Mouse (Mus musculus): ENCODE results near the gene Frem1. TPM values are rescaled to one million over a fixed set of nuclear protein-coding genes. Genes with fewer than 3 reads are reported as not detected.

Gene Frem1
- total and polyA plus RNA-seq, 3 experiments = not detected

DNA sequence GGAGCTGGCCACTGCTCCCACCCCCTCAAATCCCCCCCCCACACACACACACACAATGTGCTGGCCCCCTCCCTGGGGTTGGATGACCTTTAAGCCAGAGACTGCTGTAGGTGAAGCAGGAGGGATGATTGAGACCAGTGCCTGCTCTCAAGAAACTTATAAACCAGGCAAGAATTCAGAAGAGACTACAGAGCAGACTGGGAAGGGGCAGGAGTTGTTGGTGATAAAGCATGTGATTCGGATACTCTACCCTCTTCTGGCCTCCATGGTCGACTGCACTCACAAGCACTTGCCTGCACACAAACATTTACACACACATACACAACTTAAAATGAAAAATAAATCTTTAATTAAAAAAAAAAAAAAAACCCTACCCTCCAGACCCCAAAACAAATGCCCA is 6.0 kb upstream of the Frem1 start:
- no peaks in the 10 kb centered on the region for H3K79me2 ChIP-seq (replicated peaks; ENCODE audit: control insufficient read depth, extremely low read depth, insufficient read depth, poor library complexity, severe bottlenecking)
- H3K27me3 ChIP-seq (replicated peaks) = no peaks in the 10 kb centered on the region
- dilution Hi-C loops (cut with MboI; ENCODE audit: extremely low pct_ligation_motif_present, extremely low pct_unique_long_range_greater_than_20kb, low sequenced_read_pairs) = no loop called here
- no peaks in the 10 kb centered on the region for H3K9me3 ChIP-seq (replicated peaks; ENCODE audit: low read length)
- no peaks in the 10 kb centered on the region for H3K36me3 ChIP-seq (replicated peaks in 1 of 2; ENCODE audit: control insufficient read depth in 1 of 2, insufficient read depth in 1 of 2, low read length in 1 of 2)
- no peak for DNase-seq (ENCODE audit: extremely low read depth)
- no peak overlapping the region for H3K4me3 ChIP-seq (replicated peaks in 1 of 3; ENCODE audit: low read depth in 2 of 3, low read length in 2 of 3, poor library complexity in 1 of 3)
- no peak overlapping the region for H3K9ac ChIP-seq (ENCODE audit: insufficient read depth, low read depth)
- H3K27ac ChIP-seq (ENCODE audit: insufficient read depth, low read depth) = no peak overlapping the region
- TF ChIP-seq POLR2A (IDR thresholded peaks at IDR 0.05; ENCODE audit: low read depth, low read length) (no peak), CHD2 (IDR thresholded peaks at IDR 0.05; ENCODE audit: low read length) (no peak), MAFK (IDR thresholded peaks at IDR 0.05; ENCODE audit: insufficient replicate concordance, low read length) (no peak), ELF1 (IDR thresholded peaks at IDR 0.05; ENCODE audit: low read depth, low read length) (no peak), TCF12 (IDR thresholded peaks at IDR 0.05; ENCODE audit: low read depth, low read length) (no peak)
- in situ Hi-C loops (cut with MboI; ENCODE audit: low pct_ligation_motif_present, low pct_unique_long_range_greater_than_20kb, low sequenced_read_pairs) = no loop called here
- H3K4me2 ChIP-seq (ENCODE audit: insufficient read depth, low read depth, poor library complexity, severe bottlenecking) = no peak overlapping the region
- H3K4me1 ChIP-seq (ENCODE audit: control insufficient read depth in 1 of 2, insufficient read depth in 2 of 2) = peaks cover 0 to 3% of the 10 kb centered on the region in 2 experiments; a peak in 1 of 4 replicates

- in situ Hi-C loops (cut with MboI; ENCODE audit: low pct_ligation_motif_present, low pct_unique_long_range_greater_than_20kb, low sequenced_read_pairs) (no loop called here), dilution Hi-C loops (cut with MboI; ENCODE audit: extremely low pct_ligation_motif_present, extremely low pct_unique_long_range_greater_than_20kb, low sequenced_read_pairs) (no loop called here)
- no peak overlapping the region for H3K9ac ChIP-seq (ENCODE audit: insufficient read depth, low read depth)
- TF ChIP-seq ZNF384 (IDR thresholded peaks at IDR 0.05; ENCODE audit: low read depth, low read length) (no peak), MAZ (IDR thresholded peaks at IDR 0.05; ENCODE audit: low read depth, low read length) (no peak), JUND (conservative IDR thresholded peaks at IDR 0.05; ENCODE audit: low read depth, low read length) (no peak), ZC3H11A (IDR thresholded peaks at IDR 0.05; ENCODE audit: low read depth, low read length) (no peak), MXI1 (IDR thresholded peaks at IDR 0.05; ENCODE audit: low read depth, low read length) (no peak), ZKSCAN1 (IDR thresholded peaks at IDR 0.05; ENCODE audit: borderline replicate concordance, low read depth, low read length) (no peak), ZMIZ1 (IDR thresholded peaks at IDR 0.05; ENCODE audit: low read depth, low read length) (no peak), PAX5 (IDR thresholded peaks at IDR 0.05; ENCODE audit: low read length) (no peak), GABPA (IDR thresholded peaks at IDR 0.05; ENCODE audit: insufficient replicate concordance, low read depth, low read length) (no peak), UBTF (IDR thresholded peaks at IDR 0.05; ENCODE audit: low read depth, low read length) (no peak), RAD21 (IDR thresholded peaks at IDR 0.05; ENCODE audit: low read depth, low read length) (no peak), MEF2A (IDR thresholded peaks at IDR 0.05; ENCODE audit: borderline replicate concordance, low read depth, low read length) (no peak), CHD1 (IDR thresholded peaks at IDR 0.05; ENCODE audit: low read depth, low read length) (no peak), SMC3 (IDR thresholded peaks at IDR 0.05; ENCODE audit: low read depth, low read length) (no peak), ELF1 (IDR thresholded peaks at IDR 0.05; ENCODE audit: low read depth, low read length) (no peak), EP300 (IDR thresholded peaks at IDR 0.05; ENCODE audit: low read length) (no peak), ETS1 (conservative IDR thresholded peaks at IDR 0.05; ENCODE audit: low read depth, low read length) (no peak), TBP (conservative IDR thresholded peaks at IDR 0.05; ENCODE audit: low read depth, low read length) (no peak), NELFE (IDR thresholded peaks at IDR 0.05; ENCODE audit: low read depth, low read length) (no peak), E2F4 (IDR thresholded peaks at IDR 0.05; ENCODE audit: insufficient replicate concordance, low read depth, low read length) (no peak)
- H3K4me2 ChIP-seq (ENCODE audit: insufficient read depth, low read depth, poor library complexity, severe bottlenecking) = no peak overlapping the region
- H3K4me3 ChIP-seq (replicated peaks in 1 of 3; ENCODE audit: low read depth in 2 of 3, low read length in 2 of 3, poor library complexity in 1 of 3) = no peak overlapping the region
- H3K36me3 ChIP-seq (replicated peaks in 1 of 2; ENCODE audit: control insufficient read depth in 1 of 2, insufficient read depth in 1 of 2, low read length in 1 of 2) = no peaks in the 10 kb centered on the region
- H3K4me1 ChIP-seq (ENCODE audit: control insufficient read depth in 1 of 2, insufficient read depth in 2 of 2) = peaks cover 0 to 3% of the 10 kb centered on the region in 2 experiments; a peak in 1 of 4 replicates
- H3K9me3 ChIP-seq (replicated peaks; ENCODE audit: low read length) = no peaks in the 10 kb centered on the region
- H3K27me3 ChIP-seq (replicated peaks) = no peaks in the 10 kb centered on the region
- no peaks in the 10 kb centered on the region for H3K79me2 ChIP-seq (replicated peaks; ENCODE audit: control insufficient read depth, extremely low read depth, insufficient read depth, poor library complexity, severe bottlenecking)
- no peak overlapping the region for H3K27ac ChIP-seq (ENCODE audit: insufficient read depth, low read depth)
- DNase-seq (ENCODE audit: extremely low read depth) = no peak
Observed at GRCm38 (mm10) chr4:83056496-83056895, 4.4 kb upstream of the Frem1 start.

Measured in CH12.LX (cell line).